Mouse (Mus musculus) intestine, embryonic 14.5 days (tissue): Measurements from ENCODE around the gene Mmrn1. TPM values are rescaled to one million over a fixed set of nuclear protein-coding genes. Genes with fewer than 3 reads are reported as not detected.

Experiments used
- ATAC-seq: fragments of 200-750 bp; cut with Nextera tagmentation; replicated peaks from 2 replicates; pipeline ENCODE4 v1.8.0; 2017; ENCODE audit warnings: low read depth, moderate number of reproducible peaks, moderate TSS enrichment, moderate library complexity; ENCODE audit not compliant: low FRiP score, low TSS enrichment
- DNase-seq: peaks from one replicate; pipeline ENCODE4 v3.0.0-alpha.2; 2018; ENCODE audit warnings: low spot score
- H3K27ac ChIP-seq: fragments of 300-500 bp; sonication (generic); 2 replicates; pipeline ENCODE4 v1.5.1; 2014; ENCODE audit warnings: low read depth, mild to moderate bottlenecking, control low read depth
- H3K27me3 ChIP-seq: fragments of 300-500 bp; sonication (generic); replicated peaks from 2 replicates; pipeline ENCODE4 v1.6.1; 2014; ENCODE audit warnings: low read length, control low read depth; ENCODE audit not compliant: control insufficient read depth, insufficient read depth
- H3K36me3 ChIP-seq: fragments of 300-500 bp; sonication (generic); 2 replicates; pipeline ENCODE4 v1.6.1; 2014; ENCODE audit warnings: low read length, control low read depth; ENCODE audit not compliant: control insufficient read depth, insufficient read depth
- H3K4me1 ChIP-seq: fragments of 300-500 bp; sonication (generic); replicated peaks from 2 replicates; pipeline ENCODE4 v1.6.1; 2014; ENCODE audit warnings: low read length, control low read depth, mixed read lengths; ENCODE audit not compliant: control insufficient read depth, insufficient read depth
- H3K4me2 ChIP-seq: fragments of 300-500 bp; sonication (generic); 2 replicates; pipeline ENCODE4 v1.6.1; 2014; ENCODE audit warnings: low read length
- H3K4me3 ChIP-seq: fragments of 300-500 bp; sonication (generic); 2 replicates; pipeline ENCODE4 v1.5.1; 2014; ENCODE audit warnings: low read depth, low read length, control low read depth, mixed read lengths
- H3K9ac ChIP-seq: fragments of 300-500 bp; sonication (generic); 2 replicates; pipeline ENCODE4 v1.6.1; 2014; ENCODE audit warnings: mild to moderate bottlenecking, low read length
- H3K9me3 ChIP-seq: fragments of 300-500 bp; sonication (generic); 2 replicates; pipeline ENCODE4 v1.6.1; 2016; ENCODE audit warnings: low read length, control low read depth; ENCODE audit not compliant: control insufficient read depth
- WGBS: fragments of 180-500 bp; shearing (Covaris S2); extraction: QIAGEN DNeasy Blood & Tissue Kit; methylation state at CpG from one replicate; pipeline ENCODE4 v1.1.7; 2014; 5-methylcytosine and 5-hydroxymethylcytosine counted together
- polyA plus RNA-seq: library from polyadenylated mRNA; unstranded; fragments of >200 nt; fragmentation: Nextera tagmentation; extraction: Ambion mirVana; gene quantifications from 2 replicates; pipeline ENCODE4 v1.2.1, GENCODE M21; 2014

Gene Mmrn1
- polyA plus RNA-seq, 1 experiment from 2014 or later: 5.9 TPM

DNA sequence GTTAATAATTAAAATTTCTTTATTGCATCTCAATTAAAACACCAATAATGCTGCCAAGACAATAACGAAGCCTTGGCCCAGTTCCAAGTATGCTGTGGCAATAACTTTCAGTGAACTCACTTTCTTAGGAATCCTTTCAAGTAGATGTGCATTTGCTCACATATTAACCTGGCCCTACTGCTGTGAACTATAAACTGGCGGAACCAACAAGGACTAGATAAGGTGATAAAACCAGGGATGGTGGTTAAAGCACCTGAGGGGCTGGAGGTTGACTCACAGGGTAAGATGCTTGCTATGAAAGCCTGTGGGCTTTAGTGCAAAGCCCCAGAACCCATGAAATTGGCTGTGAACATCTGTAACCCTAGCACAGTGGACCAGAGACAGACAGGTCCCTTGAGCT is 54.3 kb downstream of the Mmrn1 start:
- 69% methylated on average over 2 of the region's 2 CpGs for WGBS
- DNase-seq: no peak
- no peaks in the 10 kb centered on the region for H3K4me1 ChIP-seq
- no peak overlapping the region for H3K4me2 ChIP-seq
- H3K4me3 ChIP-seq: no peak overlapping the region
- H3K27ac ChIP-seq: no peak overlapping the region
- no peaks in the 10 kb centered on the region for H3K36me3 ChIP-seq
- H3K27me3 ChIP-seq: no peaks in the 10 kb centered on the region
- no peaks in the 10 kb centered on the region for H3K9me3 ChIP-seq
- no peak overlapping the region for H3K9ac ChIP-seq
- no peak for ATAC-seq

- Histone ChIP-seq H3K27me3 (no peaks in the 10 kb centered on the region), H3K9me3 (no peaks in the 10 kb centered on the region), H3K4me3 (no peak overlapping the region), H3K4me2 (no peak overlapping the region), H3K36me3 (no peaks in the 10 kb centered on the region), H3K9ac (no peak overlapping the region), H3K27ac (no peak overlapping the region), H3K4me1 (no peaks in the 10 kb centered on the region)
- DNase-seq (no peak), ATAC-seq (no peak)
- WGBS: 73% methylated on average over 1 of the region's 1 CpGs
These were observed 59.6 kb downstream of the Mmrn1 start for GRCm38 (mm10) chr6:60984360-60984759.

- H3K9me3 ChIP-seq: no peaks in the 10 kb centered on the region
- 42% methylated on average over 2 of the region's 2 CpGs for WGBS
These were observed 61.1 kb downstream of the Mmrn1 start for GRCm38 (mm10) chr6:60985919-60986318.

GRCm38 (mm10) chr6:60986914-60987313 is 62.1 kb downstream of the Mmrn1 start:
- H3K27ac ChIP-seq: no peak overlapping the region
- no peak overlapping the region for H3K4me2 ChIP-seq
- H3K9me3 ChIP-seq: no peaks in the 10 kb centered on the region
- no peak for ATAC-seq
- H3K4me3 ChIP-seq: no peak overlapping the region
- H3K27me3 ChIP-seq: no peaks in the 10 kb centered on the region
- no peak overlapping the region for H3K9ac ChIP-seq
- no peaks in the 10 kb centered on the region for H3K4me1 ChIP-seq
- 87% methylated on average over 11 of the region's 11 CpGs for WGBS
- no peak for DNase-seq
- no peaks in the 10 kb centered on the region for H3K36me3 ChIP-seq

More at GRCm38 (mm10) chr6:60985919-60986318, 61.1 kb downstream of the Mmrn1 start:
- DNase-seq: no peak
- no peak for ATAC-seq
- H3K27me3 ChIP-seq: no peaks in the 10 kb centered on the region
- H3K4me3 ChIP-seq: no peak overlapping the region
- H3K4me2 ChIP-seq: no peak overlapping the region
- no peak overlapping the region for H3K9ac ChIP-seq
- no peak overlapping the region for H3K27ac ChIP-seq
- H3K36me3 ChIP-seq: no peaks in the 10 kb centered on the region
- no peaks in the 10 kb centered on the region for H3K4me1 ChIP-seq

GRCm38 (mm10) chr6:60987804-60988203 is 63.0 kb downstream of the Mmrn1 start:
- H3K4me1 ChIP-seq: no peaks in the 10 kb centered on the region
- H3K27me3 ChIP-seq: no peaks in the 10 kb centered on the region
- DNase-seq: no peak
- 76% methylated on average over 3 of the region's 3 CpGs for WGBS
- no peak overlapping the region for H3K9ac ChIP-seq
- H3K27ac ChIP-seq: no peak overlapping the region
- no peak for ATAC-seq
- H3K9me3 ChIP-seq: no peaks in the 10 kb centered on the region
- no peak overlapping the region for H3K4me2 ChIP-seq
- H3K36me3 ChIP-seq: no peaks in the 10 kb centered on the region
- H3K4me3 ChIP-seq: no peak overlapping the region

DNA sequence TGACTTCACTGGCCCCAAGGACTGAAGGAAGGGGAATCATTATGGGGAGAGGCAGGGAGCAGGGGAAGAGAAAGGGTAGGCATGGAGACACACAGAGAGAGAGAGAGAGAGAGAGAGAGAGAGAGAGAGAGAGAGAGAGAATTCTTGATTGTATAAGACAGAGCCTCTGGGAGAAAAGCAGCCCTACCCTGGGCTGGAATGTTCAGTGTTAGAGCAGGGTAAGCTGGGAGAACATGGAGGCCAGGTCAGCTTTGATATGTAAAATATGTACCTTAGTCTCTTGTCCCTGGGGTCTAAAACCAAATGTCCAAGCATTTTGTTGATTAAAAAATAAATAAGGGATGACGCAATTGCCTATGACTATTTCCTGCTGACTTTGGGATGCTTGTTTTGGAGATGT is 67.6 kb downstream of the Mmrn1 start:
- Histone ChIP-seq H3K4me2 (no peak overlapping the region), H3K9ac (no peak overlapping the region), H3K36me3 (no peaks in the 10 kb centered on the region), H3K4me3 (no peak overlapping the region), H3K27ac (no peak overlapping the region), H3K4me1 (no peaks in the 10 kb centered on the region), H3K9me3 (no peaks in the 10 kb centered on the region), H3K27me3 (no peaks in the 10 kb centered on the region)
- no peak for DNase-seq
- ATAC-seq: no peak
- WGBS: 91% methylated on average over 1 of the region's 1 CpGs

DNA sequence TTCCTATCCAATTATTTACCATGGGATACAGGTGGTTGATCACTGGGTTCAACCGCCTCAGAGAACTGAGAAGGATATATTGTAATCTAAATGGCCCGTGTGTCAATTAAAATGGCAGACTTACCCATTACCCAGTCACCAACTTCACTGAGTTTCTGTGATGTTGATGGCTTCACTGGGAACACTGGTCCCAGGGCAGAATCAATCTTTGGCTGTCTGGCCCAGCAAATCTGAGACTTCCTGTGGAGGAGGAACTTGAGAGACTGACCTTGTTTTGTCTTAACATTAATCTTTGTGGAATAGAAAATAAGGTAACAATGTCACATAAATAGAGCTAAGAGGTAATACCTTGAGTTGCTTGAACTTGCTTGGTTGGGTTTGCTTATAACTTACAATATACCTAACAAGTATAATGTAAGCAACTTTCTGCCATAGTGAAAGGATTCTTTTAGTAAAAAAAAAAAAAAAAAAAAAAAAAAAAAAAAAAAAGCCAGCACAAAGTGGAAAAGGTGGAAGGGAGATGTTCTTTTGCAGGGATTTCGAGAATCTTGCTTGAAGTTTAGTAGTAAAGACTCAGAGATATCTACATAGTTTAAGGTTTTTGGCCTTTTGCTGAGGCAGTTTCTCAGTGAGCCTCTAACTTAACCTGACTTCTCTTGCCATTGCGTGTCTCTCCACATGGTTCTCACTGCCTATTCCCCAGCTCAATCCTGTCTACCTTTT is 68.8 kb downstream of the Mmrn1 start:
- H3K9ac ChIP-seq: no peak overlapping the region
- H3K27me3 ChIP-seq: no peaks in the 10 kb centered on the region
- no peaks in the 10 kb centered on the region for H3K9me3 ChIP-seq
- H3K4me3 ChIP-seq: no peak overlapping the region
- no peak for DNase-seq
- H3K4me1 ChIP-seq: no peaks in the 10 kb centered on the region
- no peaks in the 10 kb centered on the region for H3K36me3 ChIP-seq
- 85% methylated on average over 4 of the region's 4 CpGs for WGBS
- H3K4me2 ChIP-seq: no peak overlapping the region
- no peak for ATAC-seq
- no peak overlapping the region for H3K27ac ChIP-seq

GRCm38 (mm10) chr6:60994114-60994513 is 69.3 kb downstream of the Mmrn1 start:
- no peaks in the 10 kb centered on the region for H3K27me3 ChIP-seq
- H3K4me3 ChIP-seq: no peak overlapping the region
- H3K27ac ChIP-seq: no peak overlapping the region
- WGBS: 42% methylated on average over 6 of the region's 6 CpGs
- H3K4me1 ChIP-seq: no peaks in the 10 kb centered on the region
- ATAC-seq: no peak
- no peak for DNase-seq
- no peak overlapping the region for H3K4me2 ChIP-seq
- H3K36me3 ChIP-seq: no peaks in the 10 kb centered on the region
- H3K9ac ChIP-seq: no peak overlapping the region
- H3K9me3 ChIP-seq: no peaks in the 10 kb centered on the region

DNA sequence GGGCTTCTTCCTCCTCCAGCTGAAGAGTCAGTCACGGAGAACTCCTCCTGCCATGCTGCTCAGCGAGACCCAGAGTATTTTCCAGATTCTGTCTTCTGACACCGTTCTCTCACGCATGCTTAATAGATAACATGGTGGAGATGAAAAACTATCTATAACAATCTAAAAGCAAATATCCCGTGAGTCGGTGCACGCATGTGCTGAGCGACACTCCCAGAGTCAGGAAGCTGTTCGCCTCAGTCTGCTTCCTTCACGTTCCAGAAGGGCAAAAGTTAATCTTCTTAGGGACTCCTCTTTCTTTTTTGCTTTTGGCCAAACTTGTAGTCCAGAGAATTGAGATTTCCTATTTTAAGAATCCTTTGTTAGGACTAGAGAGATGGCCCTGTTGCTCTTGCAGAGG is 69.7 kb downstream of the Mmrn1 start:
- no peaks in the 10 kb centered on the region for H3K27me3 ChIP-seq
- no peaks in the 10 kb centered on the region for H3K36me3 ChIP-seq
- no peak overlapping the region for H3K9ac ChIP-seq
- H3K4me3 ChIP-seq: no peak overlapping the region
- no peak overlapping the region for H3K27ac ChIP-seq
- DNase-seq (no peak), ATAC-seq (no peak)
- WGBS: 48% methylated on average over 10 of the region's 10 CpGs
- H3K4me1 ChIP-seq: no peaks in the 10 kb centered on the region
- no peak overlapping the region for H3K4me2 ChIP-seq
- H3K9me3 ChIP-seq: no peaks in the 10 kb centered on the region
